Mouse (Mus musculus) cerebellum, adult 2 months (tissue): Measurements from ENCODE around the gene Tmem8b.

Source experiments
- CTCF ChIP-seq: fragments of 200-500 bp; IDR thresholded peaks from 2 replicates; pipeline ENCODE4 v1.5.1; 2011; ENCODE audit warnings: low read depth, mild to moderate bottlenecking, control low read depth, low read length, moderate library complexity, borderline replicate concordance; ENCODE audit not compliant: insufficient read depth
- POLR2A ChIP-seq: fragments of 200-500 bp; IDR thresholded peaks from 2 replicates; pipeline ENCODE4 v1.6.1; 2011; ENCODE audit warnings: low read length, control low read depth, borderline replicate concordance; ENCODE audit not compliant: insufficient read depth

DNA sequence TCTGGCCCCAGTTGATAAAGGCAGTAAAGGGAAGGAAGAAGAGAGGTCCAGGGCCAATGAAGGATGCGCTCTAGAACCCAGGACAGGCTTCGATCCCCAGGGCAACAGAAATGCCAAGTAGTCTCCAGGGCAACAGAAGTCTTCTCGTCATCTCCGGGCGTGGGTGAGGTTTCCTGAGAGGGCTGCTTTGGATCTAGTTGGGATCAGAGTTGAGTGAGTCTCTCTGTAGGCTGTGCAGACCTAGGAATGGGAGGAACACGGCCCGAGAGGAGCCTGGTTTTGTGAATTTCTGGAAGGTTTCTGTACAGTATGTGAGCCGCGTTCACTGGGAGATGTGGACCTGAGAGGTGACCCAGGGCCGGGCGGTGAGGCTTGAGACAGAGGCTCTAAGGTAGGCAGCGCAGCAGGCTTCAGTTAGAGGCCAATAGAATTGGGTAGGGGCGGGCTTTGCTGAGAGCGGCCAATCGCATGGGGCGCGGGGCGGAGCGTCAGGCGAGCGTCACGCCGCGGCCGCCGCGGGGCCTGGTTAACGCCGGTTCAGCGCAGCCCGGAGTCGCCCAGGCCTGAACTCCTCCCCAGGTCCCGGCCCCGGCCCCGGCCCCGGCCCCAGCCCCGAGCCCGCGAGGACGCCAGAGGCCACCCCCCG is at the start of gene Tmem8b, which contains the start of gene Fam221b:
- TF ChIP-seq CTCF (no peak), POLR2A (peak; percentile 88)
